Mouse (Mus musculus) forebrain, embryonic 10.5 days (tissue): ENCODE measurements around the gene Gstm4. TPM values are rescaled to one million over a fixed set of nuclear protein-coding genes. Genes with fewer than 3 reads are reported as not detected.
"Not testable (repeated sequence)": the region's sequence is repeated elsewhere in the genome, so short reads cannot be mapped to it uniquely, and the experiment has no call there.

Experiments used
- DNase-seq: peaks from one replicate; pipeline ENCODE4 v3.0.0-alpha.2; 2017; ENCODE audit warnings: low spot score; ENCODE audit errors: extremely low spot score
- H3K27ac ChIP-seq: fragments of 300-500 bp; sonication (generic); 2 replicates; pipeline ENCODE4 v1.5.1; 2016; ENCODE audit warnings: mild to moderate bottlenecking
- H3K27me3 ChIP-seq: fragments of 300-500 bp; sonication (generic); 2 replicates; pipeline ENCODE4 v1.6.1; 2016; ENCODE audit warnings: mild to moderate bottlenecking; ENCODE audit not compliant: poor library complexity, severe bottlenecking
- H3K36me3 ChIP-seq: fragments of 300-500 bp; sonication (generic); replicated peaks from 2 replicates; pipeline ENCODE4 v1.6.1; 2016; ENCODE audit warnings: mild to moderate bottlenecking, moderate library complexity
- H3K4me1 ChIP-seq: fragments of 300-500 bp; sonication (generic); 2 replicates; pipeline ENCODE4 v1.6.1; 2016
- H3K4me3 ChIP-seq: fragments of 300-500 bp; sonication (generic); 2 replicates; pipeline ENCODE4 v1.5.1; 2016; ENCODE audit warnings: mild to moderate bottlenecking, moderate library complexity
- H3K9me3 ChIP-seq: fragments of 300-500 bp; sonication (generic); 2 replicates; pipeline ENCODE4 v1.6.1; 2016; ENCODE audit warnings: mild to moderate bottlenecking, moderate library complexity
- WGBS: fragments of 180-500 bp; shearing (Covaris S2); methylation state at CpG from one replicate; pipeline ENCODE4 v1.1.7; 2016; 5-methylcytosine and 5-hydroxymethylcytosine counted together
- polyA plus RNA-seq: library from polyadenylated mRNA; unstranded; fragments of >200 nt; fragmentation: Nextera tagmentation; extraction: Ambion mirVana; gene quantifications from 2 replicates; pipeline ENCODE4 v1.2.1, GENCODE M21; 2016

The Gstm4 gene
- polyA plus RNA-seq, 1 experiment from 2014 or later, result 14.2 TPM

DNA sequence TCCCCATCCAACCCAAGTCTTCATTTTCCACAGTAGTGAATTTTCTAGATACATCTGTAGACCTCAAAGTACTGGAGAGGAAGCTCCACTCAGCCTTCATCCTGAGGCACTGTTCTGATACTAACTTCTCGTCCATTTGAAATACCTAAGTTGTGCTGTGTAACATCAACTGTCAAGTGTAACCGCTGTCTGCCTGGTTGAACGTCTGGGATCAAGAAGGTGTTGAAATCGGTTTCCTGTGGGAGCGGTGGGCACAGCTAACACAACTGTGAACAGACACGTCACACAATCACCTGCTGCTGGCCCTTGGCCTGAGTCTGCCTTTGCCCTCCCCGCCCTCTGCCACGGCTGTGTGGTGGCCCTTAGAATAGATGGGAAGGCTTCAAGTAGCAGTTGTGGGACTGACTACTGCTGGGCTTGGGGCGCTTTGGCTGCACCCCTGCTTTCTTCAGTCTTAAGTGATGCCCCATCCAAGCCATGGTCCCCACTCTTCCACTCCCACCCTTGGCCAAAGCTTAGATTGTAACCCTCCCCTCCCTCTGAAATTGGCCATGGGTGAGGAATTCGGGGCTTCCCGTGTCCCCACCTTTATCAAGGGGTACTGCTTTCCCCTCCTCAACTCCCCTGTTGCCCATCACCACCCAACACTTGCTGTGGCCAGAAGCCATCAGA lies 24.2 kb downstream of the Gstm4 start:
- 89% methylated on average over 11 of the region's 11 CpGs for WGBS
- not testable (repeated sequence) for H3K4me3 ChIP-seq, H3K9me3 ChIP-seq, H3K27me3 ChIP-seq, H3K36me3 ChIP-seq, DNase-seq, H3K27ac ChIP-seq
- H3K4me1 ChIP-seq, result peaks cover 29% of the 10 kb centered on the region

GRCm38 (mm10) chr3:108019226-108019625 lies 25.5 kb downstream of the Gstm4 start:
- 65% methylated on average over 3 of the region's 3 CpGs for WGBS
- not testable (repeated sequence) for H3K9me3 ChIP-seq, H3K27me3 ChIP-seq, H3K36me3 ChIP-seq, DNase-seq, H3K27ac ChIP-seq, H3K4me3 ChIP-seq
- peaks cover 29% of the 10 kb centered on the region for H3K4me1 ChIP-seq

- Histone ChIP-seq H3K27ac (peak overlapping the region; percentile 87), H3K9me3 (no peaks in the 10 kb centered on the region), H3K27me3 (peaks cover 6% of the 10 kb centered on the region), H3K4me3 (peak overlapping the region; percentile 60), H3K36me3 (no peaks in the 10 kb centered on the region), H3K4me1 (peaks cover 35% of the 10 kb centered on the region)
- no peak for DNase-seq
- 36% methylated on average over 14 of the region's 14 CpGs for WGBS
These were observed 26.4 kb downstream of the Gstm4 start for GRCm38 (mm10) chr3:108018190-108018820.

DNA sequence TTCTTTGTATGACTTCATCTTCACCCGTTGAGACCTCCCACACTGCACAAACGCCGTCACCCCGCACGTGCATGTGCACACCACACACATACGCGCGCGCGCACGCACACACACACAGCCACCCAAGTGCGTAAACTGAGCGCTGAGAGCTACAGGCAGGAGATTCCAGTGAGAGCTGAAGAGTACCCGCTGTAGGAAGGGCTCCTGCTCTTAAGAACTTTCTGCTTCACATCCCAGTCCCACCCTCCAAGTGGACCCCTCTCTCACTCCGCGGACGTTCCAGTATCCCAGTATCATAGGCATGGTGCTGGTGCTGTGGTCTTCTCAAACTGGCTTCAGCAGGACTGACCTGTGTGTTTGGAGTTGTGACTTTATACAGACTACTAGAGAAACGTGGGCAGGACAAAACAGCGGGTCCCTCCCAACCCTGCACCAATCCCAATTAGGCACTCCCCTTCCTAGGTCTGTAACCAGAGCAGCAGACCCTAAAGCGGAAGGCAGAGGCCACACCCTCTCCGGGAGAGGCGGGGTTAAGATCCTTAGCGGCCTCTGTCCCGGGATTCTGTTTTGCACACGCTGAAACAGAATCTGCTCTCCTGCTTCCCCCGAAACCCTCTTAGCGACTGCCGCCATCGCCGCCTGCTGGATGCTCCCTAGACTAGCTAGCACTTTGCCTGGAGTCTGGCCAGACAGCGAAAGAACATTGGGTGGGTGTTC lies 27.1 kb downstream of the Gstm4 start, which contains the start of gene Gstm1:
Gstm1 (minus strand) TSS at position 501 of the 717 bp plus-strand sequence.
- DNase-seq, result peak; percentile 94
- Histone ChIP-seq H3K4me1 (peaks cover 35% of the 10 kb centered on the region), H3K27ac (peak within 1 kb of the TSS; percentile 87), H3K4me3 (peak within 1 kb of the TSS; percentile 60), H3K27me3 (peaks cover 6% of the 10 kb centered on the region), H3K36me3 (no peaks in the 10 kb centered on the region), H3K9me3 (no peaks in the 10 kb centered on the region)
- under 1% methylated on average over 31 of the region's 31 CpGs for WGBS

- H3K9me3 ChIP-seq, H3K27me3 ChIP-seq, H3K36me3 ChIP-seq, H3K27ac ChIP-seq, DNase-seq: not testable (repeated sequence)
- 84% methylated on average over 5 of the region's 5 CpGs for WGBS
- peak overlapping the region; percentile 60 for H3K4me3 ChIP-seq
- H3K4me1 ChIP-seq, result peaks cover 37% of the 10 kb centered on the region
These were observed 28.2 kb downstream of the Gstm4 start for GRCm38 (mm10) chr3:108016468-108016867.

- peaks cover 6% of the 10 kb centered on the region for H3K27me3 ChIP-seq
- WGBS, result 88% methylated on average over 2 of the region's 2 CpGs
- DNase-seq, result no peak
- H3K27ac ChIP-seq, result no peak overlapping the region
- no peaks in the 10 kb centered on the region for H3K36me3 ChIP-seq
- H3K4me3 ChIP-seq, result no peak overlapping the region
- H3K4me1 ChIP-seq, result peaks cover 41% of the 10 kb centered on the region
- H3K9me3 ChIP-seq, result no peaks in the 10 kb centered on the region
These were observed 29.7 kb downstream of the Gstm4 start for GRCm38 (mm10) chr3:108014974-108015346.

GRCm38 (mm10) chr3:108014098-108014973 lies 30.4 kb downstream of the Gstm4 start:
- H3K4me1 ChIP-seq, result peaks cover 41% of the 10 kb centered on the region
- WGBS, result 87% methylated on average over 8 of the region's 8 CpGs
- peaks cover 6% of the 10 kb centered on the region for H3K27me3 ChIP-seq
- DNase-seq, result no peak
- H3K4me3 ChIP-seq, result no peak overlapping the region
- no peaks in the 10 kb centered on the region for H3K9me3 ChIP-seq
- no peaks in the 10 kb centered on the region for H3K36me3 ChIP-seq
- no peak overlapping the region for H3K27ac ChIP-seq

GRCm38 (mm10) chr3:108013331-108013871 lies 31.3 kb downstream of the Gstm4 start:
- no peak for DNase-seq
- peaks cover 37% of the 10 kb centered on the region for H3K4me1 ChIP-seq
- H3K27me3 ChIP-seq, result peaks cover 6% of the 10 kb centered on the region
- H3K27ac ChIP-seq, result no peak overlapping the region
- 89% methylated on average over 4 of the region's 4 CpGs for WGBS
- H3K36me3 ChIP-seq, result no peaks in the 10 kb centered on the region
- H3K9me3 ChIP-seq, result no peaks in the 10 kb centered on the region
- H3K4me3 ChIP-seq, result no peak overlapping the region

- H3K27ac ChIP-seq, result no peak overlapping the region
- no peak overlapping the region for H3K4me3 ChIP-seq
- no peaks in the 10 kb centered on the region for H3K9me3 ChIP-seq
- H3K27me3 ChIP-seq, result peaks cover 5% of the 10 kb centered on the region
- DNase-seq, result no peak
- H3K36me3 ChIP-seq, result no peaks in the 10 kb centered on the region
- peaks cover 21% of the 10 kb centered on the region for H3K4me1 ChIP-seq
- WGBS, result 52% methylated on average over 3 of the region's 3 CpGs
These were observed 33.1 kb downstream of the Gstm4 start for GRCm38 (mm10) chr3:108011558-108011957.

- Histone ChIP-seq H3K27ac (no peak overlapping the region), H3K4me1 (peaks cover 17% of the 10 kb centered on the region), H3K36me3 (no peaks in the 10 kb centered on the region), H3K9me3 (no peaks in the 10 kb centered on the region), H3K4me3 (no peak overlapping the region), H3K27me3 (no peaks in the 10 kb centered on the region)
- DNase-seq, result no peak
- WGBS, result 92% methylated on average over 2 of the region's 2 CpGs
These were observed 34.4 kb downstream of the Gstm4 start for GRCm38 (mm10) chr3:108010286-108010685.

DNA sequence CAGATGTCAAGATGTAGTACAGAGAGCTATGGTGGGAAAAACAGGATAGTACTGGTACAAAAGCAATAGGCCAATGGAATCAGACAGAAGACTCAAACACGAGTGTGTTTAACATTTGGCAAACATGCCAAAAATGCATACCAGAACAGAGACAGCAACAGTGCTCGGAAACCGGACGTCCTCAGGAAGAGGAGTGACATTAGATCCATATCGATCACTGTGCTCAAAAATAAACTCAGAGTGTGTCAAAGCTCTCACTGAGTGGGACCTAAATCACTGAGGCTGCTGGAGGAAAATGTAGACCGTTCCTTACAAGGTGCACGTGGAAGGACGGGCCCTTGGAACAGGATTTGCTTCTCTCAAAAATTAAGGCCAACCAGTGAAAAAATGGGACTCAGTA lies 42.7 kb downstream of the Gstm4 start:
- Histone ChIP-seq H3K27me3 (no peaks in the 10 kb centered on the region), H3K9me3 (no peaks in the 10 kb centered on the region), H3K36me3 (no peaks in the 10 kb centered on the region), H3K4me3 (no peak overlapping the region), H3K27ac (no peak overlapping the region), H3K4me1 (0 out of 2 replicates have a peak, but pooled peaks cover 2% of the 10 kb centered on the region)
- WGBS, result 89% methylated on average over 8 of the region's 8 CpGs
- DNase-seq, result no peak

GRCm38 (mm10) chr3:107999491-107999890 lies 45.2 kb downstream of the Gstm4 start:
- Histone ChIP-seq H3K4me3 (no peak overlapping the region), H3K27me3 (no peaks in the 10 kb centered on the region), H3K4me1 (0 out of 2 replicates have a peak, but pooled peaks cover 5% of the 10 kb centered on the region), H3K9me3 (no peaks in the 10 kb centered on the region), H3K27ac (no peak overlapping the region), H3K36me3 (no peaks in the 10 kb centered on the region)
- WGBS, result 95% methylated on average over 3 of the region's 3 CpGs
- DNase-seq, result no peak
